Mouse (Mus musculus): ENCODE data around the gene Shisa7. TPM values are rescaled to one million over a fixed set of nuclear protein-coding genes. Genes with fewer than 3 reads are reported as not detected.
A peak's percentile ranks its signal among the peaks of the same experiment; 100 is the strongest.
"Not testable (repeated sequence)": the region's sequence is repeated elsewhere in the genome, so short reads cannot be mapped to it uniquely, and the experiment has no call there.

Shisa7 gene
- polyA plus RNA-seq, 2 experiments, result 0.54 to 4.2 TPM

GRCm38 (mm10) chr7:4812303-4813104 lies 32.0 kb downstream of the Shisa7 start, which contains the start of gene Ube2s:
Gene Ube2s (minus strand): TSS chr7:4812590.
- Histone ChIP-seq H3K4me3 (replicated peaks; ENCODE audit: low read length) (peak within 1 kb of the TSS; percentile 97), H3K36me3 (ENCODE audit: control insufficient read depth, insufficient read depth, low read length) (peaks cover 31% of the 10 kb centered on the region), H3K27me3 (ENCODE audit: control insufficient read depth, insufficient read depth, low read length) (no peaks in the 10 kb centered on the region), H3K4me2 (replicated peaks; ENCODE audit: low read depth, low read length, severe bottlenecking) (peak within 1 kb of the TSS; percentile 71), H3K9ac (ENCODE audit: low read depth, low read length, severe bottlenecking) (peak within 1 kb of the TSS; percentile 93), H3K9me3 (ENCODE audit: control insufficient read depth, low read length) (no peaks in the 10 kb centered on the region), H3K27ac (replicated peaks; ENCODE audit: low read depth, low read length) (peak within 1 kb of the TSS; percentile 96), H3K4me1 (ENCODE audit: control insufficient read depth, insufficient read depth, low read length) (peaks cover 21% of the 10 kb centered on the region)
- ATAC-seq (ENCODE audit: low FRiP score, low read depth) (peak; percentile 98), DNase-seq (ENCODE audit: low spot score) (peak; percentile 100)
- 3% methylated on average over 62 of the region's 62 CpGs for WGBS
- peak; percentile 74; the same call in 1 of the 2 replicates for TF ChIP-seq POLR2A (IDR thresholded peaks at IDR 0.05; ENCODE audit: borderline replicate concordance, extremely low read depth, insufficient read depth, insufficient read length)

GRCm38 (mm10) chr7:4811842-4812302 lies 32.6 kb downstream of the Shisa7 start:
- Histone ChIP-seq H3K27ac (replicated peaks; ENCODE audit: low read depth, low read length) (peak overlapping the region; percentile 96), H3K9ac (ENCODE audit: low read depth, low read length, severe bottlenecking) (peak overlapping the region; percentile 93), H3K4me1 (ENCODE audit: control insufficient read depth, insufficient read depth, low read length) (peaks cover 21% of the 10 kb centered on the region), H3K4me3 (replicated peaks; ENCODE audit: low read length) (peak overlapping the region; percentile 97), H3K4me2 (replicated peaks; ENCODE audit: low read depth, low read length, severe bottlenecking) (peak overlapping the region; percentile 71), H3K9me3 (ENCODE audit: control insufficient read depth, low read length) (no peaks in the 10 kb centered on the region), H3K36me3 (ENCODE audit: control insufficient read depth, insufficient read depth, low read length) (peaks cover 37% of the 10 kb centered on the region), H3K27me3 (ENCODE audit: control insufficient read depth, insufficient read depth, low read length) (no peaks in the 10 kb centered on the region)
- TF ChIP-seq POLR2A (IDR thresholded peaks at IDR 0.05; ENCODE audit: borderline replicate concordance, extremely low read depth, insufficient read depth, insufficient read length), result no peak
- DNase-seq (ENCODE audit: low spot score), result no peak
- 0% methylated on average over 26 of the region's 36 CpGs for WGBS
- no peak; the same call in 1 of the 2 replicates for ATAC-seq (ENCODE audit: low FRiP score, low read depth)

- DNase-seq (ENCODE audit: low spot score); H3K9me3 ChIP-seq (ENCODE audit: control insufficient read depth, low read length); H3K27me3 ChIP-seq (ENCODE audit: control insufficient read depth, insufficient read depth, low read length); ATAC-seq (ENCODE audit: low FRiP score, low read depth); H3K27ac ChIP-seq (replicated peaks; ENCODE audit: low read depth, low read length): not testable (repeated sequence)
- WGBS, result 45% methylated on average over 10 of the region's 10 CpGs
- H3K4me3 ChIP-seq (replicated peaks; ENCODE audit: low read length), result peak overlapping the region; percentile 97
- peak overlapping the region; percentile 93 for H3K9ac ChIP-seq (ENCODE audit: low read depth, low read length, severe bottlenecking)
- peak overlapping the region; percentile 71 for H3K4me2 ChIP-seq (replicated peaks; ENCODE audit: low read depth, low read length, severe bottlenecking)
- H3K36me3 ChIP-seq (ENCODE audit: control insufficient read depth, insufficient read depth, low read length), result peaks cover 44% of the 10 kb centered on the region
- H3K4me1 ChIP-seq (ENCODE audit: control insufficient read depth, insufficient read depth, low read length), result peaks cover 21% of the 10 kb centered on the region
Observed at GRCm38 (mm10) chr7:4811131-4811530, 33.4 kb downstream of the Shisa7 start.

GRCm38 (mm10) chr7:4806716-4807115 lies 37.8 kb downstream of the Shisa7 start:
- no peak for ATAC-seq (ENCODE audit: low FRiP score, low read depth)
- Histone ChIP-seq H3K27ac (replicated peaks; ENCODE audit: low read depth, low read length) (no peak overlapping the region), H3K9ac (ENCODE audit: low read depth, low read length, severe bottlenecking) (no peak overlapping the region), H3K4me1 (ENCODE audit: control insufficient read depth, insufficient read depth, low read length) (peaks cover 16% of the 10 kb centered on the region), H3K27me3 (ENCODE audit: control insufficient read depth, insufficient read depth, low read length) (no peaks in the 10 kb centered on the region), H3K4me2 (replicated peaks; ENCODE audit: low read depth, low read length, severe bottlenecking) (no peak overlapping the region), H3K9me3 (ENCODE audit: control insufficient read depth, low read length) (no peaks in the 10 kb centered on the region), H3K36me3 (ENCODE audit: control insufficient read depth, insufficient read depth, low read length) (peaks cover 52% of the 10 kb centered on the region), H3K4me3 (replicated peaks; ENCODE audit: low read length) (no peak overlapping the region)
- TF ChIP-seq POLR2A (IDR thresholded peaks at IDR 0.05; ENCODE audit: borderline replicate concordance, extremely low read depth, insufficient read depth, insufficient read length), result no peak
- peak; percentile 56 for DNase-seq (ENCODE audit: low spot score)
- 95% methylated on average over 7 of the region's 7 CpGs for WGBS

GRCm38 (mm10) chr7:4802247-4802646 lies 42.2 kb downstream of the Shisa7 start:
- Histone ChIP-seq H3K4me2 (replicated peaks; ENCODE audit: low read depth, low read length, severe bottlenecking) (no peak overlapping the region), H3K4me3 (replicated peaks; ENCODE audit: low read length) (no peak overlapping the region), H3K27ac (replicated peaks; ENCODE audit: low read depth, low read length) (no peak overlapping the region), H3K9me3 (ENCODE audit: control insufficient read depth, low read length) (no peaks in the 10 kb centered on the region), H3K36me3 (ENCODE audit: control insufficient read depth, insufficient read depth, low read length) (peaks cover 26% of the 10 kb centered on the region), H3K27me3 (ENCODE audit: control insufficient read depth, insufficient read depth, low read length) (no peaks in the 10 kb centered on the region), H3K9ac (ENCODE audit: low read depth, low read length, severe bottlenecking) (no peak overlapping the region), H3K4me1 (ENCODE audit: control insufficient read depth, insufficient read depth, low read length) (no peaks in the 10 kb centered on the region)
- DNase-seq (ENCODE audit: low spot score), result no peak
- TF ChIP-seq POLR2A (IDR thresholded peaks at IDR 0.05; ENCODE audit: borderline replicate concordance, extremely low read depth, insufficient read depth, insufficient read length), result no peak
- no peak for ATAC-seq (ENCODE audit: low FRiP score, low read depth)
